Mouse (Mus musculus) bone marrow, adult 2 months (tissue): ENCODE measurements around the gene Erg28.

Experiments
- CTCF ChIP-seq: fragments of 200-500 bp; IDR thresholded peaks from 2 replicates; pipeline ENCODE4 v1.5.1; 2011; ENCODE audit warnings: low read length, control low read depth; ENCODE audit not compliant: control insufficient read depth, insufficient read depth
- POLR2A ChIP-seq: fragments of 200-500 bp; IDR thresholded peaks from 2 replicates; pipeline ENCODE4 v1.6.1; 2011; ENCODE audit warnings: low read depth, mild to moderate bottlenecking, control low read depth, low read length, borderline replicate concordance; ENCODE audit not compliant: control insufficient read depth

DNA sequence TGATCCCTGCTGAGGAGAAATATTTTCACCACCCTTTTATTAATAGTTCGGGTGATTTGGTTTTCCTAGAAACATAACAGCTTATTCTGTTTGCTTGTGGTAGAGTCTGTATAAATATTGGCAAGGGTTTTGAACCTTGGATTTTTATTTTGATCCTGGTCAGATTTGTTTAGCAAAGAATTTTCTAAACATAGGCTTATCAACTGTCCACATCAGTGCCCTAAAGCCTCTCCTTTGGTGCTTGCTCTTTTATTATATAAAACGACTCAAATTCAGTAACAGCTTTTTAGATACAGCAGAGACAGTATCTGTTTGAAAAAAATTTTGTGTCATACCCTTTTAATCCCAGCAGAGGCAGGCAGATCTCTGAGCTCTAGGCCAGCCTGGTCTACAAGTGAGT lies 1.5 kb upstream of the Erg28 start:
- TF ChIP-seq CTCF: no peak
- no peak for TF ChIP-seq POLR2A
